Mouse (Mus musculus) myocyte (in vitro differentiated cells): ENCODE results near the gene Kcnab1. TPM values are rescaled to one million over a fixed set of nuclear protein-coding genes. Genes with fewer than 3 reads are reported as not detected.

Experiments
- H3K27me3 ChIP-seq: one replicate; pipeline ENCODE4 v1.6.1; 2011; ENCODE audit not compliant: control insufficient read depth, insufficient read depth, insufficient read length
- H3K36me3 ChIP-seq: one replicate; pipeline ENCODE4 v1.6.1; 2011; ENCODE audit not compliant: control insufficient read depth, insufficient read depth
- H3K4me2 ChIP-seq: one replicate; pipeline ENCODE4 v1.6.1; 2011; ENCODE audit warnings: low read depth, control low read depth
- H3K4me3 ChIP-seq: one replicate; pipeline ENCODE4 v1.5.1; 2011; ENCODE audit warnings: mild to moderate bottlenecking, control low read depth, moderate library complexity
- H3K79me2 ChIP-seq: one replicate; pipeline ENCODE4 v1.6.1; 2011; ENCODE audit not compliant: control insufficient read depth, insufficient read depth
- H3ac ChIP-seq: one replicate; pipeline ENCODE4 v1.6.1; 2011; ENCODE audit not compliant: control insufficient read depth, insufficient read length
- CEBPB ChIP-seq: IDR thresholded peaks from 2 replicates; pipeline ENCODE4 v1.6.1; 2011; ENCODE audit warnings: mild to moderate bottlenecking, moderate library complexity; ENCODE audit not compliant: poor library complexity, insufficient read depth, severe bottlenecking
- E2F4 ChIP-seq: IDR thresholded peaks from one replicate; pipeline ENCODE4 v1.6.1; 2011; ENCODE audit warnings: mild to moderate bottlenecking, control low read depth, moderate library complexity; ENCODE audit not compliant: insufficient read depth
- MAX ChIP-seq: IDR thresholded peaks from one replicate; pipeline ENCODE4 v1.6.1; 2011; ENCODE audit warnings: low read depth, mild to moderate bottlenecking, control low read depth
- MYOD1 ChIP-seq, 3 experiments: IDR thresholded peaks; one replicate each; pipeline ENCODE4 v1.6.1; 2011; ENCODE audit warnings: control low read depth in 2 of 3, low read depth in 2 of 3, mild to moderate bottlenecking in 2 of 3, moderate library complexity in 1 of 3; ENCODE audit not compliant: insufficient read length in 2 of 3, control insufficient read depth in 1 of 3
- MYOG ChIP-seq, 3 experiments: IDR thresholded peaks; one replicate each; pipeline ENCODE4 v1.6.1; 2011; ENCODE audit warnings: control low read depth in 2 of 3, low read depth in 2 of 3, mild to moderate bottlenecking in 2 of 3; ENCODE audit not compliant: insufficient read length in 2 of 3, control insufficient read depth in 1 of 3, insufficient read depth in 1 of 3
- POLR2A ChIP-seq: IDR thresholded peaks from one replicate; pipeline ENCODE4 v1.6.1; 2011; ENCODE audit warnings: low read depth, mild to moderate bottlenecking, control low read depth, moderate library complexity; ENCODE audit not compliant: insufficient read length
- POLR2AphosphoS2 ChIP-seq: IDR thresholded peaks from one replicate; pipeline ENCODE4 v1.6.1; 2011; ENCODE audit warnings: low read depth, control low read depth; ENCODE audit not compliant: insufficient read length
- REST ChIP-seq: IDR thresholded peaks from one replicate; pipeline ENCODE4 v1.6.1; 2011; ENCODE audit warnings: mild to moderate bottlenecking, control low read depth, moderate library complexity; ENCODE audit not compliant: insufficient read depth, insufficient read length
- SRF ChIP-seq: IDR thresholded peaks from one replicate; pipeline ENCODE4 v1.6.1; 2011; ENCODE audit warnings: low read depth; ENCODE audit not compliant: control insufficient read depth, insufficient read length
- TCF12 ChIP-seq: IDR thresholded peaks from one replicate; pipeline ENCODE4 v1.6.1; 2011; ENCODE audit warnings: mild to moderate bottlenecking, control low read depth; ENCODE audit not compliant: poor library complexity, insufficient read depth, severe bottlenecking
- TCF3 ChIP-seq: IDR thresholded peaks from one replicate; pipeline ENCODE4 v1.6.1; 2011; ENCODE audit warnings: low read depth, control low read depth; ENCODE audit not compliant: insufficient read length
- USF1 ChIP-seq: IDR thresholded peaks from one replicate; pipeline ENCODE4 v1.6.1; 2011; ENCODE audit warnings: low read depth, mild to moderate bottlenecking, control low read depth, moderate library complexity
- polyA plus RNA-seq: library from polyadenylated mRNA; unstranded; fragments of >200 nt; fragmentation: generic; extraction: Trizol; gene quantifications from one replicate; pipeline ENCODE4 v1.2.1, GENCODE M21; 2012; ENCODE audit warnings: missing spikeins

Gene Kcnab1
- polyA plus RNA-seq, 1 experiment, result 0.08 TPM

GRCm38 (mm10) chr3:65134931-65135330 is 25.7 kb downstream of the Kcnab1 start:
- no peaks in the 10 kb centered on the region for H3K27me3 ChIP-seq
- no peak overlapping the region for H3K4me3 ChIP-seq
- no peaks in the 10 kb centered on the region for H3K36me3 ChIP-seq
- no peak overlapping the region for H3ac ChIP-seq
- no peak overlapping the region for H3K4me2 ChIP-seq
- no peaks in the 10 kb centered on the region for H3K79me2 ChIP-seq
- TF ChIP-seq CEBPB (no peak), MAX (no peak), POLR2AphosphoS2 (no peak), MYOD1 (IDR thresholded peaks at IDR 0.05; ENCODE audit: control insufficient read depth in 1 of 3, insufficient read length in 2 of 3, low read depth in 2 of 3) (no peak), E2F4 (no peak), POLR2A (no peak), TCF12 (no peak), TCF3 (no peak), SRF (no peak), MYOG (IDR thresholded peaks at IDR 0.05; ENCODE audit: control insufficient read depth in 1 of 3, insufficient read depth in 1 of 3, insufficient read length in 2 of 3, low read depth in 2 of 3) (no peak), USF1 (no peak), REST (no peak)

GRCm38 (mm10) chr3:65136897-65137296 is 27.7 kb downstream of the Kcnab1 start:
- no peak for TF ChIP-seq E2F4
- peak in 2 of 3 experiments; percentile 50 to 67 for TF ChIP-seq MYOG (IDR thresholded peaks at IDR 0.05; ENCODE audit: control insufficient read depth in 1 of 3, insufficient read depth in 1 of 3, insufficient read length in 2 of 3, low read depth in 2 of 3)
- TF ChIP-seq MYOD1 (IDR thresholded peaks at IDR 0.05; ENCODE audit: control insufficient read depth in 1 of 3, insufficient read length in 2 of 3, low read depth in 2 of 3), result peak in 2 of 3 experiments; percentile 24 to 56
- Histone ChIP-seq H3K36me3 (no peaks in the 10 kb centered on the region), H3K79me2 (no peaks in the 10 kb centered on the region), H3K27me3 (no peaks in the 10 kb centered on the region), H3ac (no peak overlapping the region), H3K4me3 (no peak overlapping the region), H3K4me2 (no peak overlapping the region)

GRCm38 (mm10) chr3:65138739-65139138 is 29.6 kb downstream of the Kcnab1 start:
- H3K36me3 ChIP-seq, result no peaks in the 10 kb centered on the region
- H3K4me2 ChIP-seq, result no peak overlapping the region
- H3K79me2 ChIP-seq, result no peaks in the 10 kb centered on the region
- H3ac ChIP-seq, result no peak overlapping the region
- no peak for TF ChIP-seq TCF3
- peak in 2 of 3 experiments; percentile 26 to 38 for TF ChIP-seq MYOD1 (IDR thresholded peaks at IDR 0.05; ENCODE audit: control insufficient read depth in 1 of 3, insufficient read length in 2 of 3, low read depth in 2 of 3)
- TF ChIP-seq CEBPB, result peak; percentile 90
- H3K27me3 ChIP-seq, result no peaks in the 10 kb centered on the region
- H3K4me3 ChIP-seq, result no peak overlapping the region

- H3K4me3 ChIP-seq, result no peak overlapping the region
Measured at GRCm38 (mm10) chr3:65145152-65145551, 36.0 kb downstream of the Kcnab1 start.

GRCm38 (mm10) chr3:65151808-65152207 is 42.6 kb downstream of the Kcnab1 start:
- H3K4me3 ChIP-seq, result no peak overlapping the region
- no peaks in the 10 kb centered on the region for H3K79me2 ChIP-seq
- H3K4me2 ChIP-seq, result no peak overlapping the region
- no peak for TF ChIP-seq REST
- no peak for TF ChIP-seq SRF
- no peak for TF ChIP-seq E2F4
- no peak for TF ChIP-seq MYOD1 (IDR thresholded peaks at IDR 0.05; ENCODE audit: control insufficient read depth in 1 of 3, insufficient read length in 2 of 3, low read depth in 2 of 3)
- TF ChIP-seq CEBPB, result no peak
- no peak for TF ChIP-seq MAX
- TF ChIP-seq TCF12, result no peak
- TF ChIP-seq POLR2AphosphoS2, result no peak
- no peak for TF ChIP-seq POLR2A
- TF ChIP-seq TCF3, result no peak
- no peak for TF ChIP-seq USF1
- TF ChIP-seq MYOG (IDR thresholded peaks at IDR 0.05; ENCODE audit: control insufficient read depth in 1 of 3, insufficient read depth in 1 of 3, insufficient read length in 2 of 3, low read depth in 2 of 3), result no peak
- no peaks in the 10 kb centered on the region for H3K36me3 ChIP-seq
- H3K27me3 ChIP-seq, result no peaks in the 10 kb centered on the region
- H3ac ChIP-seq, result no peak overlapping the region

More at GRCm38 (mm10) chr3:65145152-65145551, 36.0 kb downstream of the Kcnab1 start:
- H3K27me3 ChIP-seq, result no peaks in the 10 kb centered on the region
- H3ac ChIP-seq, result no peak overlapping the region
- TF ChIP-seq MAX (no peak), CEBPB (no peak), POLR2A (no peak), MYOD1 (IDR thresholded peaks at IDR 0.05; ENCODE audit: control insufficient read depth in 1 of 3, insufficient read length in 2 of 3, low read depth in 2 of 3) (no peak), SRF (no peak), E2F4 (no peak), TCF12 (no peak), POLR2AphosphoS2 (no peak), TCF3 (no peak), REST (no peak), USF1 (no peak), MYOG (IDR thresholded peaks at IDR 0.05; ENCODE audit: control insufficient read depth in 1 of 3, insufficient read depth in 1 of 3, insufficient read length in 2 of 3, low read depth in 2 of 3) (no peak)
- no peak overlapping the region for H3K4me2 ChIP-seq
- no peaks in the 10 kb centered on the region for H3K79me2 ChIP-seq
- H3K36me3 ChIP-seq, result no peaks in the 10 kb centered on the region
